19 mouse cellular contexts compared by ENCODE assay signal in the genomic region with DNA sequence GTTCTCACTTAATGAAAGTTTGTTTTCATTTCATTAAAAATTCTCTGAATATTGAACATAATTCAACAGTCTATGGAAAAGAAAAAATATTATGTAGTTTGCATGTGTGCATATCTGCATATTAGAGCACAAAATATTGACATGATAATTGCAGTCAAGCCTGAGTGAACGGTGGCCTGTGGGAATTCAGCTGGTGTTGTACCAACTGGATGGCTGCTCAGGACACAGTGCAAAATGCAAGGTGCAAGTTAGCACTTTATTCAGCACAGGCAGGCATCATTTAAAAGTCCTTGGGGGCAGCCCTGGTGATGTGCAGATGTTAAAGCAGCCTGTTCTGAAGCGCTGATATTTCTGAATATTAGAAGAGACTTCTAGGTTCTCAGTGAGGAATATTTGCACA. TPM values are rescaled to one million over a fixed set of nuclear protein-coding genes. Genes with fewer than 3 reads are reported as not detected.
DNase-seq lines count a peak whose midpoint lies in the region; ATAC-seq lines count a peak whose summit lies in the region.
"Had no signal": no experiment of that assay in that cellular context is flagged by ENCODE, and none has a peak within 500 bp of the region (broad histone marks: within the 10 kb centered on the region; RNA-seq: fewer than 3 reads in every experiment).

No protein-coding gene starts in this region.

- no peaks in the 10 kb centered on the region for H3K27me3 ChIP-seq in hindbrain, embryonic 12.5 days
- no peaks in the 10 kb centered on the region for H3K27me3 ChIP-seq in hindbrain, embryonic 14.5 days (ENCODE audit: control insufficient read depth, insufficient read depth, low read length)
- H3K27me3 ChIP-seq in megakaryocyte, embryonic 14.5 days (replicated peaks): no peaks in the 10 kb centered on the region
- no peaks in the 10 kb centered on the region for H3K27me3 ChIP-seq in neural tube, embryonic 14.5 days (ENCODE audit: control insufficient read depth, insufficient read depth, low read length)
- no peaks in the 10 kb centered on the region for H3K27me3 ChIP-seq in neural tube, embryonic 15.5 days (replicated peaks)
- H3K27me3 ChIP-seq: embryonic facial prominence, embryonic 15.5 days had no signal

- H3K4me3 ChIP-seq in hindbrain, embryonic 12.5 days: no peak overlapping the region
- H3K4me3 ChIP-seq in hindbrain, embryonic 14.5 days (replicated peaks; ENCODE audit: low read length): no peak overlapping the region
- H3K4me3 ChIP-seq in megakaryocyte, embryonic 14.5 days (replicated peaks): peak overlapping the region; percentile 33
- no peak overlapping the region for H3K4me3 ChIP-seq in neural tube, embryonic 14.5 days (ENCODE audit: low read depth, low read length)
- no peak overlapping the region for H3K4me3 ChIP-seq in neural tube, embryonic 15.5 days (replicated peaks)
- H3K4me3 ChIP-seq: embryonic facial prominence, embryonic 15.5 days; erythroblast, embryonic 14.5 days; forebrain, embryonic 10.5 days; gastrocnemius, adult 2 months; heart, embryonic 10.5 days had no signal

- H3K36me3 ChIP-seq in hindbrain, embryonic 12.5 days: no peaks in the 10 kb centered on the region
- H3K36me3 ChIP-seq in hindbrain, embryonic 14.5 days (replicated peaks; ENCODE audit: control insufficient read depth, insufficient read depth): no peaks in the 10 kb centered on the region
- peaks cover 5% of the 10 kb centered on the region for H3K36me3 ChIP-seq in megakaryocyte, embryonic 14.5 days (replicated peaks; ENCODE audit: low read length)
- no peaks in the 10 kb centered on the region for H3K36me3 ChIP-seq in neural tube, embryonic 14.5 days (ENCODE audit: control insufficient read depth, insufficient read depth, low read length)
- no peaks in the 10 kb centered on the region for H3K36me3 ChIP-seq in neural tube, embryonic 15.5 days
- H3K36me3 ChIP-seq: embryonic facial prominence, embryonic 15.5 days; forebrain, embryonic 10.5 days; heart, embryonic 10.5 days had no signal

- ATAC-seq in hindbrain, embryonic 12.5 days (ENCODE audit: low FRiP score): peak; percentile 50; the same call in 1 of the 2 replicates
- no peak for ATAC-seq in hindbrain, embryonic 14.5 days (ENCODE audit: low FRiP score)
- no peak for ATAC-seq in megakaryocyte, adult 5-6 weeks (ENCODE audit: poor library complexity, severe bottlenecking)
- ATAC-seq in neural tube, embryonic 14.5 days (ENCODE audit: low read depth): peak; percentile 73; the same call in 1 of the 2 replicates
- ATAC-seq in neural tube, embryonic 15.5 days (ENCODE audit: low FRiP score): no peak

- H3K9ac ChIP-seq in hindbrain, embryonic 12.5 days: no peak overlapping the region
- H3K9ac ChIP-seq in hindbrain, embryonic 14.5 days: no peak overlapping the region
- no peak overlapping the region for H3K9ac ChIP-seq in neural tube, embryonic 14.5 days (replicated peaks; ENCODE audit: low read depth, low read length)
- no peak overlapping the region for H3K9ac ChIP-seq in neural tube, embryonic 15.5 days (replicated peaks)
- H3K9ac ChIP-seq: embryonic facial prominence, embryonic 15.5 days had no signal

- DNase-seq in hindbrain, embryonic 14.5 days (ENCODE audit: low spot score): no peak
- no peak for DNase-seq in heart, adult 9 months (ENCODE audit: low spot score in 2 of 2)
- DNase-seq: adrenal gland, postnatal 14 days; cerebellum, adult 18-20 months; gastrocnemius, adult 2 months; gastrocnemius, postnatal 25 days; heart, adult 11 months; heart, postnatal 10 days; heart, postnatal 4 days had no signal

- 58% methylated on average over 2 of the region's 2 CpGs for whole genome bisulfite sequencing in hindbrain, embryonic 12.5 days
- WGBS in hindbrain, embryonic 14.5 days: 47% methylated on average over 2 of the region's 2 CpGs
- 51% methylated on average over 2 of the region's 2 CpGs for WGBS in neural tube, embryonic 14.5 days
- 45% methylated on average over 2 of the region's 2 CpGs for WGBS in neural tube, embryonic 15.5 days

- no peaks in the 10 kb centered on the region for H3K9me3 ChIP-seq in hindbrain, embryonic 12.5 days (replicated peaks)
- H3K9me3 ChIP-seq in hindbrain, embryonic 14.5 days (ENCODE audit: control insufficient read depth, low read length): no peaks in the 10 kb centered on the region
- H3K9me3 ChIP-seq in megakaryocyte, embryonic 14.5 days: no peaks in the 10 kb centered on the region
- H3K9me3 ChIP-seq in neural tube, embryonic 14.5 days (ENCODE audit: control insufficient read depth, low read length): no peaks in the 10 kb centered on the region
- H3K9me3 ChIP-seq in neural tube, embryonic 15.5 days (replicated peaks): no peaks in the 10 kb centered on the region
- H3K9me3 ChIP-seq: embryonic facial prominence, embryonic 15.5 days; forebrain, embryonic 10.5 days; heart, embryonic 10.5 days had no signal

- H3K4me2 ChIP-seq in hindbrain, embryonic 12.5 days (replicated peaks): no peak overlapping the region
- H3K4me2 ChIP-seq in hindbrain, embryonic 14.5 days (replicated peaks): no peak overlapping the region
- H3K4me2 ChIP-seq in neural tube, embryonic 14.5 days (ENCODE audit: low read depth, low read length): no peak overlapping the region
- H3K4me2 ChIP-seq in neural tube, embryonic 15.5 days: no peak overlapping the region
- H3K4me2 ChIP-seq: embryonic facial prominence, embryonic 15.5 days had no signal

- H3K4me1 ChIP-seq in hindbrain, embryonic 12.5 days: peaks cover 4% of the 10 kb centered on the region; the same call in 1 of the 2 replicates
- H3K4me1 ChIP-seq in hindbrain, embryonic 14.5 days (replicated peaks; ENCODE audit: control insufficient read depth, insufficient read depth, low read length): 0 out of 2 replicates have a peak, but pooled peaks cover 3% of the 10 kb centered on the region
- H3K4me1 ChIP-seq in megakaryocyte, embryonic 14.5 days: peaks cover 14% of the 10 kb centered on the region
- 0 out of 2 replicates have a peak, but pooled peaks cover 3% of the 10 kb centered on the region for H3K4me1 ChIP-seq in neural tube, embryonic 14.5 days (ENCODE audit: control insufficient read depth, insufficient read depth, low read length)
- H3K4me1 ChIP-seq in neural tube, embryonic 15.5 days: peaks cover 7% of the 10 kb centered on the region; the same call in 1 of the 2 replicates
- H3K4me1 ChIP-seq: heart, embryonic 10.5 days had no signal

- no peak overlapping the region for H3K27ac ChIP-seq in hindbrain, embryonic 12.5 days
- H3K27ac ChIP-seq in hindbrain, embryonic 14.5 days: no peak overlapping the region
- no peak overlapping the region for H3K27ac ChIP-seq in neural tube, embryonic 14.5 days (ENCODE audit: low read depth, low read length)
- H3K27ac ChIP-seq in neural tube, embryonic 15.5 days (replicated peaks): no peak overlapping the region
- H3K27ac ChIP-seq: embryonic facial prominence, embryonic 15.5 days; forebrain, embryonic 10.5 days; gastrocnemius, adult 2 months; heart, embryonic 10.5 days had no signal

RNA-seq across cellular contexts. Expression of gene Cntln, which starts 58.5 kb away (rescaled TPM):
- 11.2 and 13.1 TPM in 2 replicates for polyA plus RNA-seq in hindbrain, embryonic 12.5 days (2016; fragmentation: Nextera tagmentation; extraction: Ambion mirVana)
- polyA plus RNA-seq in hindbrain, embryonic 14.5 days (2014; fragmentation: Nextera tagmentation; extraction: Ambion mirVana): 5.5 and 6.2 TPM in 2 replicates
- 0.84 TPM in 1 of 2 replicates, not detected in the other for polyA plus RNA-seq in megakaryocyte, embryonic 14.5 days (2012; ENCODE audit: insufficient read depth, low replicate concordance)
- 13.8 and 14.8 TPM in 2 replicates for total RNA-seq in megakaryocyte, adult 5-6 weeks (2015)
- 22.7 and 24.6 TPM in 2 replicates for total RNA-seq in megakaryocyte, adult 5-6 weeks (2017)
- 6.5 and 7.9 TPM in 2 replicates for polyA plus RNA-seq in neural tube, embryonic 14.5 days (2014; fragmentation: Nextera tagmentation; extraction: Ambion mirVana)
- 5.8 and 6.3 TPM in 2 replicates for polyA plus RNA-seq in neural tube, embryonic 15.5 days (2015; fragmentation: Nextera tagmentation; extraction: Ambion mirVana)
- total RNA-seq: MEL had no signal

Comparison
In these comparisons a context has a peak if more than half of its experiments do, and no peak if none do; other contexts are left out.
1. ATAC-seq: peak in hindbrain, embryonic 12.5 days (single experiment) and neural tube, embryonic 14.5 days (single experiment); none in hindbrain, embryonic 14.5 days (single experiment), megakaryocyte, adult 5-6 weeks (single experiment) and neural tube, embryonic 15.5 days (single experiment).